Mouse (Mus musculus): ENCODE results near the gene Tex14. TPM values are rescaled to one million over a fixed set of nuclear protein-coding genes. Genes with fewer than 3 reads are reported as not detected.
"Not testable (repeated sequence)": the region's sequence is repeated elsewhere in the genome, so short reads cannot be mapped to it uniquely, and the experiment has no call there.

Tex14 gene
- polyA plus RNA-seq, 1 experiment from 2014 or later, result not detected

- H3K27ac ChIP-seq (ENCODE audit: low read depth, low read length); H3K4me2 ChIP-seq (replicated peaks; ENCODE audit: low read depth, low read length); DNase-seq (ENCODE audit: low spot score); H3K9ac ChIP-seq (ENCODE audit: low read depth, low read length); H3K27me3 ChIP-seq (ENCODE audit: control insufficient read depth, insufficient read depth, low read length); ATAC-seq (ENCODE audit: low FRiP score); H3K4me3 ChIP-seq (ENCODE audit: low read depth, low read length); H3K36me3 ChIP-seq (ENCODE audit: control insufficient read depth, insufficient read depth, low read length); H3K9me3 ChIP-seq (ENCODE audit: control insufficient read depth, low read length); H3K4me1 ChIP-seq (replicated peaks; ENCODE audit: control insufficient read depth, insufficient read depth, low read length): not testable (repeated sequence)
- 60% methylated on average over 5 of the region's 5 CpGs for WGBS
Observed at GRCm38 (mm10) chr11:87449847-87450246, 45.0 kb downstream of the Tex14 start.

DNA sequence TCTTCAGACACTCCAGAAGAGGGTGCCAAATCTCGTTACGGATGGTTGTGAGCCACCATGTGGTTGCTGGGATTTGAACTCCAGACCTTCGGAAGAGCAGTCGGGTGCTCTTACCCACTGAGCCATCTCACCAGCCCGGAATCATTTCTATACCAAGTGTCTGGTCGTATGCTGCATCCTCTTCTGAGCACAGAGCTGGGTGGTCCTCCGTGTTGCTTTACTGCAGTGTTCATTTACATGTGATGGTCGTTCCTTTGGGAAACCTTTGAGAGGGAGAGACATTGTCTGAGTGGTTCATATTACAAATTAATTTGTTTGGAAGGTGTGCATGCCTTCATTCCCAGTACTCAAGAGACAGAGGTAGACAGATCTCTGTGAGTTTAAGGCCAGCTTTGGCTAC lies 47.9 kb downstream of the Tex14 start:
- DNase-seq (ENCODE audit: low spot score); H3K4me2 ChIP-seq (replicated peaks; ENCODE audit: low read depth, low read length); H3K27me3 ChIP-seq (ENCODE audit: control insufficient read depth, insufficient read depth, low read length); H3K36me3 ChIP-seq (ENCODE audit: control insufficient read depth, insufficient read depth, low read length); ATAC-seq (ENCODE audit: low FRiP score); H3K27ac ChIP-seq (ENCODE audit: low read depth, low read length); H3K9me3 ChIP-seq (ENCODE audit: control insufficient read depth, low read length); H3K9ac ChIP-seq (ENCODE audit: low read depth, low read length); H3K4me3 ChIP-seq (ENCODE audit: low read depth, low read length); H3K4me1 ChIP-seq (replicated peaks; ENCODE audit: control insufficient read depth, insufficient read depth, low read length): not testable (repeated sequence)
- 75% methylated on average over 6 of the region's 8 CpGs for WGBS

GRCm38 (mm10) chr11:87453216-87454034 lies 48.6 kb downstream of the Tex14 start:
- Histone ChIP-seq H3K4me2 (replicated peaks; ENCODE audit: low read depth, low read length) (no peak overlapping the region), H3K36me3 (ENCODE audit: control insufficient read depth, insufficient read depth, low read length) (no peaks in the 10 kb centered on the region), H3K27ac (ENCODE audit: low read depth, low read length) (no peak overlapping the region), H3K4me1 (replicated peaks; ENCODE audit: control insufficient read depth, insufficient read depth, low read length) (0 out of 2 replicates have a peak, but pooled peaks cover 2% of the 10 kb centered on the region), H3K27me3 (ENCODE audit: control insufficient read depth, insufficient read depth, low read length) (no peaks in the 10 kb centered on the region), H3K4me3 (ENCODE audit: low read depth, low read length) (no peak overlapping the region), H3K9me3 (ENCODE audit: control insufficient read depth, low read length) (no peaks in the 10 kb centered on the region), H3K9ac (ENCODE audit: low read depth, low read length) (no peak overlapping the region)
- DNase-seq (ENCODE audit: low spot score) (no peak), ATAC-seq (ENCODE audit: low FRiP score) (no peak)
- 29% methylated on average over 13 of the region's 13 CpGs for WGBS

- H3K27me3 ChIP-seq (ENCODE audit: control insufficient read depth, insufficient read depth, low read length), result no peaks in the 10 kb centered on the region
- ATAC-seq (ENCODE audit: low FRiP score), result no peak
- no peak overlapping the region for H3K27ac ChIP-seq (ENCODE audit: low read depth, low read length)
- no peak overlapping the region for H3K9ac ChIP-seq (ENCODE audit: low read depth, low read length)
- DNase-seq (ENCODE audit: low spot score), result no peak
- no peak overlapping the region for H3K4me3 ChIP-seq (ENCODE audit: low read depth, low read length)
- no peaks in the 10 kb centered on the region for H3K9me3 ChIP-seq (ENCODE audit: control insufficient read depth, low read length)
- WGBS, result 90% methylated on average over 2 of the region's 2 CpGs
- 0 out of 2 replicates have a peak, but pooled peaks cover 2% of the 10 kb centered on the region for H3K4me1 ChIP-seq (replicated peaks; ENCODE audit: control insufficient read depth, insufficient read depth, low read length)
- no peaks in the 10 kb centered on the region for H3K36me3 ChIP-seq (ENCODE audit: control insufficient read depth, insufficient read depth, low read length)
- no peak overlapping the region for H3K4me2 ChIP-seq (replicated peaks; ENCODE audit: low read depth, low read length)
Observed at GRCm38 (mm10) chr11:87454035-87454690, 49.3 kb downstream of the Tex14 start.

GRCm38 (mm10) chr11:87455573-87455972 lies 50.7 kb downstream of the Tex14 start:
- Histone ChIP-seq H3K4me1 (replicated peaks; ENCODE audit: control insufficient read depth, insufficient read depth, low read length) (0 out of 2 replicates have a peak, but pooled peaks cover 2% of the 10 kb centered on the region), H3K9me3 (ENCODE audit: control insufficient read depth, low read length) (no peaks in the 10 kb centered on the region), H3K4me3 (ENCODE audit: low read depth, low read length) (no peak overlapping the region), H3K27ac (ENCODE audit: low read depth, low read length) (no peak overlapping the region), H3K36me3 (ENCODE audit: control insufficient read depth, insufficient read depth, low read length) (no peaks in the 10 kb centered on the region), H3K9ac (ENCODE audit: low read depth, low read length) (no peak overlapping the region), H3K27me3 (ENCODE audit: control insufficient read depth, insufficient read depth, low read length) (no peaks in the 10 kb centered on the region), H3K4me2 (replicated peaks; ENCODE audit: low read depth, low read length) (no peak overlapping the region)
- ATAC-seq (ENCODE audit: low FRiP score), result no peak
- 95% methylated on average over 5 of the region's 5 CpGs for WGBS
- DNase-seq (ENCODE audit: low spot score), result no peak

GRCm38 (mm10) chr11:87455984-87456383 lies 51.1 kb downstream of the Tex14 start:
- H3K4me2 ChIP-seq (replicated peaks; ENCODE audit: low read depth, low read length), result no peak overlapping the region
- H3K27me3 ChIP-seq (ENCODE audit: control insufficient read depth, insufficient read depth, low read length), result no peaks in the 10 kb centered on the region
- no peak overlapping the region for H3K9ac ChIP-seq (ENCODE audit: low read depth, low read length)
- 0 out of 2 replicates have a peak, but pooled peaks cover 2% of the 10 kb centered on the region for H3K4me1 ChIP-seq (replicated peaks; ENCODE audit: control insufficient read depth, insufficient read depth, low read length)
- no peak overlapping the region for H3K4me3 ChIP-seq (ENCODE audit: low read depth, low read length)
- WGBS, result 93% methylated on average over 4 of the region's 4 CpGs
- no peak for ATAC-seq (ENCODE audit: low FRiP score)
- no peak overlapping the region for H3K27ac ChIP-seq (ENCODE audit: low read depth, low read length)
- DNase-seq (ENCODE audit: low spot score), result no peak
- H3K36me3 ChIP-seq (ENCODE audit: control insufficient read depth, insufficient read depth, low read length), result no peaks in the 10 kb centered on the region
- no peaks in the 10 kb centered on the region for H3K9me3 ChIP-seq (ENCODE audit: control insufficient read depth, low read length)

DNA sequence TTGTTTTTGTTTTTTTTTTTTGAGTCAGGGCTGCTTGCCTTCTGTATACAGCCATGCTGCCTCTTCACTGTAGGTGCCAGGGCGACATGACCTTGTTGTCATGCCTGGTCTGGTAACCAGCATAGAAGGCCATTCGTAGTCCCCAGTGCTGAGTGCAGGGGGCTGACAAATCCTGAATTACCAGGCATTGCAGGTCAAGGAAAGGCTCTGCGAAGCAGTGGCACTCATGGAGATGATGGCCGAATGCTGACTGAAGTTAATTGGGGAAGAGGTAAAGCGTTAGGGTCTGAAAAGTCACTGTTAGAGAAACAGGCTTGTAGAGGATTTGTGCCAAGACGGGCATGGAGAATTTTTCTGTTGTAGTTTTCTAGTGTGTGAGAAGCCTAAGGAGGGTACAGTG lies 55.7 kb downstream of the Tex14 start:
- no peak for DNase-seq (ENCODE audit: low spot score)
- no peak overlapping the region for H3K9ac ChIP-seq (ENCODE audit: low read depth, low read length)
- no peak overlapping the region for H3K4me3 ChIP-seq (ENCODE audit: low read depth, low read length)
- H3K4me2 ChIP-seq (replicated peaks; ENCODE audit: low read depth, low read length), result no peak overlapping the region
- H3K4me1 ChIP-seq (replicated peaks; ENCODE audit: control insufficient read depth, insufficient read depth, low read length), result no peaks in the 10 kb centered on the region
- no peaks in the 10 kb centered on the region for H3K9me3 ChIP-seq (ENCODE audit: control insufficient read depth, low read length)
- WGBS, result 90% methylated on average over 6 of the region's 6 CpGs
- H3K27me3 ChIP-seq (ENCODE audit: control insufficient read depth, insufficient read depth, low read length), result no peaks in the 10 kb centered on the region
- H3K36me3 ChIP-seq (ENCODE audit: control insufficient read depth, insufficient read depth, low read length), result no peaks in the 10 kb centered on the region
- ATAC-seq (ENCODE audit: low FRiP score), result no peak
- no peak overlapping the region for H3K27ac ChIP-seq (ENCODE audit: low read depth, low read length)

- H3K27me3 ChIP-seq (ENCODE audit: control insufficient read depth, insufficient read depth, low read length); H3K4me1 ChIP-seq (replicated peaks; ENCODE audit: control insufficient read depth, insufficient read depth, low read length); H3K9me3 ChIP-seq (ENCODE audit: control insufficient read depth, low read length); H3K4me3 ChIP-seq (ENCODE audit: low read depth, low read length); H3K9ac ChIP-seq (ENCODE audit: low read depth, low read length); H3K27ac ChIP-seq (ENCODE audit: low read depth, low read length); H3K36me3 ChIP-seq (ENCODE audit: control insufficient read depth, insufficient read depth, low read length); H3K4me2 ChIP-seq (replicated peaks; ENCODE audit: low read depth, low read length): not testable (repeated sequence)
- ATAC-seq (ENCODE audit: low FRiP score) (peak; percentile 100), DNase-seq (ENCODE audit: low spot score) (peak; percentile 75)
- under 1% methylated on average over 20 of the region's 58 CpGs for WGBS
Observed at GRCm38 (mm10) chr11:87461780-87462460, 57.1 kb downstream of the Tex14 start.

Measured in hindbrain, embryonic 11.5 days (tissue).